Mouse (Mus musculus) ES-Bruce4 (cell line): ENCODE results near the gene Gm17374. TPM values are rescaled to one million over a fixed set of nuclear protein-coding genes. Genes with fewer than 3 reads are reported as not detected.
"Not testable (repeated sequence)": the region's sequence is repeated elsewhere in the genome, so short reads cannot be mapped to it uniquely, and the experiment has no call there.

Experiments
- H3K27ac ChIP-seq: 2 replicates; pipeline ENCODE4 v1.5.1; 2012; ENCODE audit warnings: low read length, inconsistent platforms; ENCODE audit not compliant: insufficient read depth
- H3K27me3 ChIP-seq: 2 replicates; pipeline ENCODE4 v1.6.1; 2012; ENCODE audit warnings: mild to moderate bottlenecking, low read length, inconsistent platforms; ENCODE audit not compliant: control insufficient read depth, poor library complexity, insufficient read depth, severe bottlenecking
- H3K36me3 ChIP-seq: 2 replicates; pipeline ENCODE4 v1.6.1; 2012; ENCODE audit warnings: inconsistent platforms, mild to moderate bottlenecking, low read length, moderate library complexity; ENCODE audit not compliant: control insufficient read depth, poor library complexity, insufficient read depth, severe bottlenecking
- H3K4me1 ChIP-seq: one replicate; pipeline ENCODE4 v1.8.1; 2011; ENCODE audit warnings: low read length; ENCODE audit not compliant: control insufficient read depth, insufficient read depth
- H3K4me3 ChIP-seq: 2 replicates; pipeline ENCODE4 v1.5.1; 2011; ENCODE audit warnings: low read depth, mild to moderate bottlenecking, low read length
- H3K9ac ChIP-seq: 2 replicates; pipeline ENCODE4 v1.6.1; 2012; ENCODE audit warnings: low read depth, mild to moderate bottlenecking, inconsistent platforms; ENCODE audit not compliant: poor library complexity, severe bottlenecking
- H3K9me3 ChIP-seq: replicated peaks from 2 replicates; pipeline ENCODE4 v1.6.1; 2012; ENCODE audit warnings: mild to moderate bottlenecking, low read length, inconsistent platforms; ENCODE audit not compliant: control insufficient read depth, poor library complexity, insufficient read depth, severe bottlenecking
- CTCF ChIP-seq: IDR thresholded peaks from one replicate; pipeline ENCODE4 v1.8.1; 2011; ENCODE audit warnings: low read depth, low read length
- EP300 ChIP-seq: IDR thresholded peaks from 2 replicates; pipeline ENCODE4 v1.6.1; 2011; ENCODE audit warnings: low read depth, low read length; ENCODE audit not compliant: insufficient read depth
- POLR2A ChIP-seq: IDR thresholded peaks from one replicate; pipeline ENCODE4 v1.8.1; 2011; ENCODE audit warnings: low read length; ENCODE audit not compliant: insufficient read depth
- polyA plus RNA-seq: library from polyadenylated mRNA; stranded (reverse); fragments of >200 nt; gene quantifications from 2 replicates; pipeline ENCODE4 v1.2.4, GENCODE M21; 2011; ENCODE audit warnings: low read depth; ENCODE audit not compliant: missing spikeins, insufficient read depth, insufficient read length

Gene Gm17374
- polyA plus RNA-seq, 1 experiment: not detected

DNA sequence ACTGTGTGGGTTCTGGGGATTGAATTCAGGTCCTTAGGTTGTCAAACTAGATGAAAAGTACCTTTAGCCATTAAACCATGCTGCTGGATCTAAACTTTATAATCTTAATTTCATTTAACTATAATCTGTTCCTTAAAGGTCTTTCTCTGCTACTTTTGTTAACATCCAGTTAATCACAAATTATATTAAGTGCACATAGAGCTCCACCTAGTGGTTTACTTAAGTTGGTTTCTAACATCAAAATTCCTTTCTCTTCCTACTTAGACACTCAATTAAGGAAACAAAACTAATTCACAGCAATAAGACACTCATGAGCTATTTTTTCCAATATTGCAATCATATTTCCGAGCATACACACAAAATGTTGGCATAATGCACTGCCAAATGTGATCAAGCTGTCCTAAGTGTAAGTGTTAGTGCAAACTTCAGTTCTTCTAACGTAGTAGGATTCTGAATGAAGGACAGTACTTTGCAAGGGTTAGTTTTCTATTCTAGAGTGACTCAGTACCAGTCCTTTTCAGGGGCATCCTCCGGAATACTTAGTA, 7.4 kb downstream of the Gm17374 start:
- Histone ChIP-seq H3K9me3 (no peaks in the 10 kb centered on the region), H3K4me1 (no peaks in the 10 kb centered on the region), H3K27ac (no peak overlapping the region), H3K4me3 (no peak overlapping the region), H3K36me3 (peaks cover 54% of the 10 kb centered on the region), H3K9ac (no peak overlapping the region), H3K27me3 (no peaks in the 10 kb centered on the region)
- TF ChIP-seq POLR2A (no peak), EP300 (no peak), CTCF (no peak)

- H3K36me3 ChIP-seq: peaks cover 48% of the 10 kb centered on the region
- H3K27me3 ChIP-seq: no peaks in the 10 kb centered on the region
- no peak overlapping the region for H3K9ac ChIP-seq
- no peak overlapping the region for H3K4me3 ChIP-seq
- H3K27ac ChIP-seq: no peak overlapping the region
- TF ChIP-seq EP300 (no peak), POLR2A (no peak)
- H3K9me3 ChIP-seq: no peaks in the 10 kb centered on the region
- no peaks in the 10 kb centered on the region for H3K4me1 ChIP-seq
Observed at GRCm38 (mm10) chr2:140163351-140163854, 11.6 kb downstream of the Gm17374 start.

DNA sequence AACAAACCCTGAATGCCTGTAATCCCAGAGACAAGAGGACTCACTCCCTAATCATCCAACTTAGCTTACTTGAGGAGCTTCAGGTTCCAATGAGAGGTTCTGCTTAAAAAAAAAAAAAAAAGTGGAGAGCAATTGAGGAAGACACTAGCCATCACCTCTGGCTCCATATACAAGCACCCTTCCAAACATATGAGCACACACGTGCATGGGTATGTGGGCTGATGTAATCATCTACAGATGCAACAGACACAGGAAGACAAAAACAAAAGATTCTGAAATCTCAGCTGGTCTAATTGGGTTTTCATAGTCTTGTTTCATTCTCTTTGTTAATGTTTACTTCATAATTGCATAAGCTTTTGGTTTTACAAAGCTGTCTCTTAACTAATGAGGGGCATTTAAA, 17.2 kb downstream of the Gm17374 start:
- Histone ChIP-seq H3K4me3 (no peak overlapping the region), H3K36me3 (peaks cover 21% of the 10 kb centered on the region), H3K9ac (peak overlapping the region; percentile 79; the same call in 1 of the 2 replicates), H3K27ac (no peak overlapping the region), H3K4me1 (no peaks in the 10 kb centered on the region), H3K9me3 (no peaks in the 10 kb centered on the region), H3K27me3 (no peaks in the 10 kb centered on the region)
- TF ChIP-seq CTCF: no peak
- TF ChIP-seq EP300: no peak
- no peak for TF ChIP-seq POLR2A

- peak within 1 kb of the TSS; percentile 85 for H3K27ac ChIP-seq
Observed at GRCm38 (mm10) chr2:140170127-140170802, 18.4 kb downstream of the Gm17374 start, which contains the start of the genes Esf1 and Ndufaf5. TSS of gene Esf1 (minus strand) at chr2:140170564. TSS of gene Ndufaf5 (plus strand) at chr2:140170649.

GRCm38 (mm10) chr2:140170803-140171553, 19.1 kb downstream of the Gm17374 start:
- H3K9me3 ChIP-seq: no peaks in the 10 kb centered on the region
- H3K4me3 ChIP-seq: peak overlapping the region; percentile 97
- H3K4me1 ChIP-seq: no peaks in the 10 kb centered on the region
- TF ChIP-seq POLR2A: no peak
- TF ChIP-seq EP300: 0 out of 2 replicates have a peak, but pooled peaks have one; percentile 2
- H3K27ac ChIP-seq: peak overlapping the region; percentile 85
- no peaks in the 10 kb centered on the region for H3K27me3 ChIP-seq
- peak overlapping the region; percentile 79 for H3K9ac ChIP-seq
- peaks cover 14% of the 10 kb centered on the region for H3K36me3 ChIP-seq

More at GRCm38 (mm10) chr2:140170127-140170802, 18.4 kb downstream of the Gm17374 start, which contains the start of the genes Esf1 and Ndufaf5:
- H3K4me1 ChIP-seq: no peaks in the 10 kb centered on the region
- no peaks in the 10 kb centered on the region for H3K27me3 ChIP-seq
- no peaks in the 10 kb centered on the region for H3K9me3 ChIP-seq
- peaks cover 16% of the 10 kb centered on the region for H3K36me3 ChIP-seq
- TF ChIP-seq POLR2A (peak; percentile 52), CTCF (no peak), EP300 (peak; percentile 43; the same call in 1 of the 2 replicates)
- H3K9ac ChIP-seq: peak within 1 kb of the TSS; percentile 79
- peak within 1 kb of the TSS; percentile 97 for H3K4me3 ChIP-seq

- H3K9me3 ChIP-seq, H3K27me3 ChIP-seq, H3K4me1 ChIP-seq, H3K9ac ChIP-seq, H3K4me3 ChIP-seq, H3K36me3 ChIP-seq: not testable (repeated sequence)
- H3K27ac ChIP-seq: peak overlapping the region; percentile 72
Observed at GRCm38 (mm10) chr2:140185685-140186210, 33.9 kb downstream of the Gm17374 start.
